Mouse (Mus musculus) thymus, adult 2 months (tissue): ENCODE data around the gene Tmem210. TPM values are rescaled to one million over a fixed set of nuclear protein-coding genes. Genes with fewer than 3 reads are reported as not detected.

Experiments
- DNase-seq: peaks from one replicate; pipeline ENCODE4 v3.0.0; 2021
- H3K27ac ChIP-seq: fragments of 200-500 bp; 2 replicates; pipeline ENCODE4 v1.5.1; 2012; ENCODE audit warnings: low read length, control low read depth; ENCODE audit not compliant: control insufficient read depth, insufficient read depth
- H3K27me3 ChIP-seq: fragments of 200-500 bp; 2 replicates; pipeline ENCODE4 v1.6.1; 2012; ENCODE audit warnings: mild to moderate bottlenecking, low read length, moderate library complexity, mixed read lengths; ENCODE audit not compliant: control insufficient read depth, insufficient read depth
- H3K36me3 ChIP-seq: fragments of 200-500 bp; 2 replicates; pipeline ENCODE4 v1.6.1; 2012; ENCODE audit warnings: mild to moderate bottlenecking, low read length, moderate library complexity; ENCODE audit not compliant: control insufficient read depth, insufficient read depth
- H3K4me1 ChIP-seq: fragments of 200-500 bp; replicated peaks from 2 replicates; pipeline ENCODE4 v1.6.1; 2012; ENCODE audit warnings: low read length; ENCODE audit not compliant: control insufficient read depth, insufficient read depth
- H3K4me3 ChIP-seq: fragments of 200-500 bp; 2 replicates; pipeline ENCODE4 v1.5.1; 2012; ENCODE audit warnings: mild to moderate bottlenecking, low read length, control low read depth, moderate library complexity; ENCODE audit not compliant: control insufficient read depth, insufficient read depth
- CTCF ChIP-seq: fragments of 200-500 bp; IDR thresholded peaks from 2 replicates; pipeline ENCODE4 v1.5.1; 2012; ENCODE audit warnings: mild to moderate bottlenecking, control low read depth, low read length, moderate library complexity, borderline replicate concordance; ENCODE audit not compliant: control insufficient read depth, poor library complexity, insufficient read depth; ENCODE audit errors: extremely low read depth
- POLR2A ChIP-seq: fragments of 200-500 bp; IDR thresholded peaks from 2 replicates; pipeline ENCODE4 v1.6.1; 2012; ENCODE audit warnings: mild to moderate bottlenecking, low read length, control low read depth, moderate library complexity; ENCODE audit not compliant: control insufficient read depth, poor library complexity, insufficient read depth; ENCODE audit errors: extremely low read depth
- WGBS: fragments of 180-500 bp; shearing (Covaris S2); methylation state at CpG from one replicate; pipeline ENCODE4 v1.1.7; 2018; 5-methylcytosine and 5-hydroxymethylcytosine counted together
- polyA plus RNA-seq: library from polyadenylated mRNA; depleted of rRNA; stranded (reverse); fragments of >200 nt; gene quantifications from 2 replicates; pipeline ENCODE4 v1.2.3, GENCODE M21; 2012

Gene Tmem210
- polyA plus RNA-seq, 1 experiment = 0.35 TPM

GRCm38 (mm10) chr2:25318119-25318966 lies 30.4 kb downstream of the Tmem210 start:
- Histone ChIP-seq H3K36me3 (no peaks in the 10 kb centered on the region), H3K27ac (no peak overlapping the region), H3K4me3 (no peak overlapping the region), H3K27me3 (no peaks in the 10 kb centered on the region; the same call in 1 of the 2 replicates), H3K4me1 (peaks cover 8% of the 10 kb centered on the region)
- WGBS = 9% methylated on average over 31 of the region's 31 CpGs
- no peak for DNase-seq
- no peak for TF ChIP-seq POLR2A
- TF ChIP-seq CTCF = no peak

- H3K4me3 ChIP-seq = no peak within 1 kb of the TSS
- WGBS = 13% methylated on average over 58 of the region's 58 CpGs
Observed at GRCm38 (mm10) chr2:25318971-25319773, 31.2 kb downstream of the Tmem210 start, which contains the start of gene Grin1. Grin1 (minus strand) TSS chr2:25319187.

GRCm38 (mm10) chr2:25320084-25320483 lies 32.1 kb downstream of the Tmem210 start:
- TF ChIP-seq CTCF (no peak), POLR2A (no peak)
- H3K4me3 ChIP-seq = no peak overlapping the region
- no peak overlapping the region for H3K27ac ChIP-seq
- DNase-seq = no peak
- peaks cover 8% of the 10 kb centered on the region for H3K4me1 ChIP-seq
- WGBS = 37% methylated on average over 2 of the region's 2 CpGs
- no peaks in the 10 kb centered on the region; the same call in 1 of the 2 replicates for H3K27me3 ChIP-seq
- H3K36me3 ChIP-seq = no peaks in the 10 kb centered on the region

More at GRCm38 (mm10) chr2:25318971-25319773, 31.2 kb downstream of the Tmem210 start, which contains the start of gene Grin1:
- DNase-seq = peak; percentile 63
- no peak within 1 kb of the TSS for H3K27ac ChIP-seq
- H3K27me3 ChIP-seq = no peaks in the 10 kb centered on the region; the same call in 1 of the 2 replicates
- TF ChIP-seq CTCF (no peak), POLR2A (no peak)
- peaks cover 8% of the 10 kb centered on the region for H3K4me1 ChIP-seq
- no peaks in the 10 kb centered on the region for H3K36me3 ChIP-seq

DNA sequence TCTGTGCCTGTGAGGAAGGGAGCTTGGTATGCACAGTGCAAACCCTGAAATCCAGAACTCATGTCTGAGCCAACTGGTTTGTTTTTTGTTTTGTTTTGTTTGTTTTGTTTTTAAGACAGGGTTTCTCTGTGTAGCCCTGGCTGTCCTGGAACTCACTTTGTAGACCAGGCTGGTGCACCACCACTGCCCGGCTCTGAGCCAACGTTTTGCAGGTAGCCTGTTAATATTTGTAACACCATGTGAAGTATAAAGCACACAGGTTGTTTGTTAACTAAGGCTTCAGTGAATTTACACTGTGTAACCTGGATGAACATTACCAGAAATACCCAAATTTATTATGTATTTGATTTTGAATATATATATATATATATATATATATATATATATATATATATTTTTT lies 38.1 kb downstream of the Tmem210 start:
- no peak for DNase-seq
- 76% methylated on average over 2 of the region's 2 CpGs for WGBS
- no peak overlapping the region for H3K4me3 ChIP-seq

DNA sequence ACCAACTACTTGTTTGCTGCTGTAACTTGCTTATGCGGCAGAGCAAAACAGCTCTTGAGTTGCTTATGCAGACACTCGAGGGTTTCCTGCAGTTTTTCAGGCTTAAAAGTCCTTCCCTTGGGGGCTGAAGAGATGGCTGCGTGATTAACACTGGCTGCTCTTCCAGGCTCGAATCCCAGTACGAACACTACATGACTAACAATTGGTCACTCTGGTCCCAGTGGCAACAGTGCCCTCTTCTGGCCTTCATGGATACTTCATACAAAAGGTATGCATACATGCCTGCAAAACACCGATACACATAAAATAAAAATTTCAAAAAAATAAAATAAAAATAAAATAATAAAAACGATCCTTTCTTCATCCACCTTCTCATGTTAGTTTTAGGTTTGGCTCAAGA lies 40.5 kb downstream of the Tmem210 start:
- Histone ChIP-seq H3K27me3 (no peaks in the 10 kb centered on the region; the same call in 1 of the 2 replicates), H3K4me1 (peaks cover 13% of the 10 kb centered on the region), H3K36me3 (no peaks in the 10 kb centered on the region), H3K4me3 (no peak overlapping the region), H3K27ac (no peak overlapping the region)
- TF ChIP-seq CTCF (no peak), POLR2A (no peak)
- WGBS = 52% methylated on average over 7 of the region's 7 CpGs
- no peak for DNase-seq

More for the DNA sequence above, 38.1 kb downstream of the Tmem210 start:
- no peaks in the 10 kb centered on the region for H3K36me3 ChIP-seq
- no peaks in the 10 kb centered on the region; the same call in 1 of the 2 replicates for H3K27me3 ChIP-seq
- no peaks in the 10 kb centered on the region for H3K4me1 ChIP-seq
- TF ChIP-seq POLR2A (no peak), CTCF (no peak)
- no peak overlapping the region for H3K27ac ChIP-seq

DNA sequence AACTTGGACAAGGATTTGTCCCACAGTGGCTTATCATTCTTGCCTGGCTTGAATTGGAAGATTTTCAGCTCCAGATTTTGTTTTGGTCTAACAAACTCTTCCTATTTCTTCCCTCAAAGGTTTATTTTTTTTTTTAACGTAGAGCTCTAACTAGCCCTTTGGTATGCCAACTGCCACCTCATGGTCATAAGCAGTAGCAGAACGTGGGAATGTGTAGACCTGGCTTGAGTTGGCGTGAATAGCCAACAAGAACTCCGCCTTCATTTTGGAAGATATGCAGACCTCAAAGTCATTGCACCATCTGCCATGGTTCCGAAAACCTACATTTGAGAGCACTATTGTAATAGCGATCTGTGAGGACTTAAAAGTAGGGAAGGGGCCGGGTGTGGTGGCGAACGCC lies 43.5 kb downstream of the Tmem210 start:
- H3K4me3 ChIP-seq = peak overlapping the region; percentile 64; the same call in 1 of the 2 replicates
- no peak for DNase-seq
- TF ChIP-seq POLR2A (no peak), CTCF (no peak)
- peaks cover 14% of the 10 kb centered on the region for H3K4me1 ChIP-seq
- no peaks in the 10 kb centered on the region for H3K27me3 ChIP-seq
- 63% methylated on average over 9 of the region's 9 CpGs for WGBS
- H3K27ac ChIP-seq = no peak overlapping the region
- H3K36me3 ChIP-seq = peaks cover 4% of the 10 kb centered on the region
